ENCODE assay signal across 24 mouse cellular contexts in genomic region chr10:71646071-71646470, GRCm38 (mm10).
A peak's percentile ranks its signal among the peaks of the same experiment; 100 is the strongest.
DNase-seq lines count a peak whose midpoint lies in the region; ATAC-seq and TF ChIP-seq lines count a peak whose summit lies in the region.
"Had no signal": no experiment of that assay in that cellular context is flagged by ENCODE, and none has a peak within 500 bp of the region (broad histone marks: within the 10 kb centered on the region; RNA-seq: fewer than 3 reads in every experiment).

No protein-coding gene starts in this region.

- DNase-seq in lung, embryonic 14.5 days, result peak; percentile 59
- DNase-seq in lung, adult 18-20 months, result no peak
- no peak for DNase-seq in lung, postnatal 10 days
- DNase-seq in lung, postnatal 25 days (ENCODE audit: low spot score), result peak; percentile 2
- DNase-seq in lung, adult 2 months, result no peak
- DNase-seq: adrenal gland, adult 8-10 months; adrenal gland, postnatal 14 days; adrenal gland, postnatal 36 days; B cell, adult 2 months; cerebellum, adult 11-12 months; cerebellum, adult 2 months; cerebellum, adult 9-10 months; cerebellum, postnatal 10 days; cerebellum, postnatal 25 days had no signal

- WGBS in lung, embryonic 14.5 days, result 36% methylated on average over 3 of the region's 3 CpGs
- WGBS in lung, embryonic 16.5 days, result 37% methylated on average over 3 of the region's 3 CpGs
- 33% methylated on average over 3 of the region's 3 CpGs for WGBS in lung, adult 2 months

- H3K4me3 ChIP-seq in lung, embryonic 14.5 days (ENCODE audit: low read depth, low read length), result no peak overlapping the region
- H3K4me3 ChIP-seq in lung, embryonic 16.5 days (ENCODE audit: low read length), result no peak overlapping the region
- no peak overlapping the region for H3K4me3 ChIP-seq in lung, adult 2 months (replicated peaks; ENCODE audit: extremely low read depth, low read depth, low read length)
- H3K4me3 ChIP-seq: embryonic facial prominence, embryonic 10.5 days; embryonic facial prominence, embryonic 12.5 days; forebrain, embryonic 13.5 days; forebrain, embryonic 15.5 days had no signal

- ATAC-seq in lung, embryonic 14.5 days (ENCODE audit: insufficient read depth), result peak; percentile 83
- ATAC-seq in lung, embryonic 16.5 days (ENCODE audit: low read depth), result peak; percentile 61
- ATAC-seq: activated CD4-positive, CD25-positive, alpha-beta regulatory T cell, adult 4 months; CD4-positive, CD25-positive, alpha-beta regulatory T cell, adult 4 months; forebrain, embryonic 13.5 days; forebrain, embryonic 15.5 days; Patski had no signal

- H3K36me3 ChIP-seq in lung, embryonic 14.5 days (ENCODE audit: insufficient read depth), result no peaks in the 10 kb centered on the region
- no peaks in the 10 kb centered on the region for H3K36me3 ChIP-seq in lung, embryonic 16.5 days (ENCODE audit: control insufficient read depth, insufficient read depth, low read length)
- H3K36me3 ChIP-seq: embryonic facial prominence, embryonic 10.5 days; embryonic facial prominence, embryonic 12.5 days; forebrain, embryonic 15.5 days; G1E had no signal

- H3K4me1 ChIP-seq in lung, embryonic 14.5 days (ENCODE audit: insufficient read depth), result no peaks in the 10 kb centered on the region
- no peaks in the 10 kb centered on the region for H3K4me1 ChIP-seq in lung, embryonic 16.5 days (replicated peaks; ENCODE audit: control insufficient read depth, insufficient read depth, low read length)
- H3K4me1 ChIP-seq in lung, adult 2 months (ENCODE audit: control insufficient read depth, insufficient read depth, low read length), result no peaks in the 10 kb centered on the region
- H3K4me1 ChIP-seq: embryonic facial prominence, embryonic 10.5 days; embryonic facial prominence, embryonic 12.5 days; forebrain, embryonic 13.5 days; forebrain, embryonic 15.5 days had no signal

- TF ChIP-seq CTCF in lung, embryonic 14.5 days (IDR thresholded peaks at IDR 0.05; ENCODE audit: low read depth), result no peak
- no peak for TF ChIP-seq CTCF in lung, adult 2 months (IDR thresholded peaks at IDR 0.05; ENCODE audit: insufficient read depth, low read length)

- no peaks in the 10 kb centered on the region for H3K27me3 ChIP-seq in lung, embryonic 14.5 days (ENCODE audit: insufficient read depth, low read length)
- H3K27me3 ChIP-seq in lung, embryonic 16.5 days (ENCODE audit: control insufficient read depth, insufficient read depth, low read depth, low read length), result no peaks in the 10 kb centered on the region
- H3K27me3 ChIP-seq: CH12.LX; embryonic facial prominence, embryonic 12.5 days; forebrain, embryonic 13.5 days; forebrain, embryonic 15.5 days; Patski had no signal

- H3K9ac ChIP-seq in lung, embryonic 14.5 days, result no peak overlapping the region
- no peak overlapping the region for H3K9ac ChIP-seq in lung, embryonic 16.5 days (ENCODE audit: low read length)
- H3K9ac ChIP-seq: embryonic facial prominence, embryonic 12.5 days; forebrain, embryonic 13.5 days; forebrain, embryonic 15.5 days had no signal

- no peak overlapping the region for H3K4me2 ChIP-seq in lung, embryonic 14.5 days
- H3K4me2 ChIP-seq in lung, embryonic 16.5 days (ENCODE audit: low read depth, low read length), result no peak overlapping the region
- H3K4me2 ChIP-seq: embryonic facial prominence, embryonic 12.5 days; forebrain, embryonic 13.5 days; forebrain, embryonic 15.5 days had no signal

- H3K9me3 ChIP-seq in lung, embryonic 14.5 days (ENCODE audit: low read depth, low read length), result no peaks in the 10 kb centered on the region
- no peaks in the 10 kb centered on the region for H3K9me3 ChIP-seq in lung, embryonic 16.5 days (ENCODE audit: control insufficient read depth, low read length)
- H3K9me3 ChIP-seq: embryonic facial prominence, embryonic 10.5 days; forebrain, embryonic 13.5 days; forebrain, embryonic 15.5 days had no signal

- no peak for TF ChIP-seq POLR2A in lung, adult 2 months (IDR thresholded peaks at IDR 0.05; ENCODE audit: borderline replicate concordance, extremely low read depth, low read depth, low read length)

- no peak overlapping the region for H3K27ac ChIP-seq in lung, embryonic 14.5 days (ENCODE audit: low read depth)
- H3K27ac ChIP-seq in lung, embryonic 16.5 days (ENCODE audit: low read length), result no peak overlapping the region
- H3K27ac ChIP-seq: embryonic facial prominence, embryonic 10.5 days; embryonic facial prominence, embryonic 12.5 days; forebrain, embryonic 13.5 days; forebrain, embryonic 15.5 days had no signal

Comparison
In these comparisons a context has a peak if more than half of its experiments do, and no peak if none do; other contexts are left out.
1. DNase-seq: peak in lung, embryonic 14.5 days (single experiment) and lung, postnatal 25 days (single experiment); none in lung, adult 18-20 months (0 of 2), lung, postnatal 10 days (single experiment) and lung, adult 2 months (single experiment).